Mouse (Mus musculus): ENCODE results near the gene Rgn.

The Rgn gene

GRCm38 (mm10) chrX:20549532-20549931 lies at the start of gene Rgn:
TSS of gene Rgn (plus strand) at chrX:20549787.
- DNase-seq (ENCODE audit: low spot score in 2 of 2): no peak

- no peak for DNase-seq (ENCODE audit: low spot score in 2 of 2)
These were observed 29.2 kb upstream of the Rgn start for GRCm38 (mm10) chrX:20520290-20520939.

GRCm38 (mm10) chrX:20521578-20521977 lies 28.0 kb upstream of the Rgn start:
- no peak for DNase-seq (ENCODE audit: low spot score in 2 of 2)

DNA sequence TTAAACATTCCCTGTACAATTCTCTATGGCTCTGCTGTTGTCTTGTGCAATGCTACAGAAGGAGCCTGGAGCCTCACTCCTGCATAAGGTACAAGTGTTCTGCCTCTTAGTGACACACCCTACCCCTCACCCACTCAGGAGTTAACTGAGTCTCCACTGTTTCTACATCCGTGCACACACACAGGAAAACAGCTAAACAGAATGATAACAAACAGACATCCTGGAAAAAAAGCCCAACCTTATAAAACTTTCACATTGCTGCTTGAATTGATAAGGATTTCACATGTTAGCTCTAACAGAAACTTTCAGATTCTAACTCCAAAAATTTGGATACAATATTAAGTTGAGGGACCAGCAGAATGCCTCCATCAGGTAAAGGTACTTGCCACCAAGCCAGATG lies 17.0 kb upstream of the Rgn start:
- no peak for DNase-seq (ENCODE audit: low spot score in 2 of 2)

DNA sequence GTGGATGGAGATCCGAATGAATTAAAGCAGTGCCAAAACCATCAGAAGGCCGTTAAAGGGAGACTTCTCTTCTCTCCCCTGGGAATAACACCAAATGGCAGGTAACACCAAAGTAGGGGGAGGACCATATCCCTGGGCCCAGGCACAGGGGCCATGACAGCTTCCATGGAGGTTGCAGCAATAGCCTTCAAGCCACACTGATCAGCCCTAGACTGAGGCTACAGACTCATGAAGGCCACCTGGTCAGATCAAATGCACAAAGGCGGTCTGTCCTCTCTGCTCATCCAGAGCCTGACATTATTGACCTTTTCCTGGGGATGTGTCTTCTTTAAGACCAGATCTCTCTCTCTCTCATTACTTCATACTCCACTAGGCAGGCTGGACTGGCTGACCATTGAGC lies 5.7 kb upstream of the Rgn start:
- DNase-seq (ENCODE audit: low spot score in 2 of 2): no peak

DNA sequence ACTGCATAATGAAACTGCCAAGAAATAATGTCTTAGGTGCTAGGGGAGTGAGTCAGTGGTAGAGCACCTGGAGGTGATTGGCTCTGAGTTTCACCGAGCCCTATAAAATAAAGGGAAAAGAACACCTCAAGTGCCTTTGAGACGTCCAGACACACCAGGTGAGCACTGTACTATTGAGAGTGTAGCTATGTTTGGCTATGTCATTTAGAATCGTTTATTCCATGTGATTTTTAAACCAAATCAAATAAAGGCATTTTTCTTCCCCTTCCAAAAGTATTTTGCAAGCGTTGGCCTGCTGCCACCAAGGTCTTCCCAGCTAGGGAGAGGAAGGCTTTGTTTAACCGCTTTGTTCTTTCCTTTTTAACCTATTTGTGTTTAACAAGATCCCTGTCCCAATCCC lies 2.0 kb upstream of the Rgn start:
- DNase-seq (ENCODE audit: low spot score in 2 of 2): no peak

GRCm38 (mm10) chrX:20548011-20548879 lies 1.3 kb upstream of the Rgn start:
- no peak for DNase-seq (ENCODE audit: low spot score in 2 of 2)

DNA sequence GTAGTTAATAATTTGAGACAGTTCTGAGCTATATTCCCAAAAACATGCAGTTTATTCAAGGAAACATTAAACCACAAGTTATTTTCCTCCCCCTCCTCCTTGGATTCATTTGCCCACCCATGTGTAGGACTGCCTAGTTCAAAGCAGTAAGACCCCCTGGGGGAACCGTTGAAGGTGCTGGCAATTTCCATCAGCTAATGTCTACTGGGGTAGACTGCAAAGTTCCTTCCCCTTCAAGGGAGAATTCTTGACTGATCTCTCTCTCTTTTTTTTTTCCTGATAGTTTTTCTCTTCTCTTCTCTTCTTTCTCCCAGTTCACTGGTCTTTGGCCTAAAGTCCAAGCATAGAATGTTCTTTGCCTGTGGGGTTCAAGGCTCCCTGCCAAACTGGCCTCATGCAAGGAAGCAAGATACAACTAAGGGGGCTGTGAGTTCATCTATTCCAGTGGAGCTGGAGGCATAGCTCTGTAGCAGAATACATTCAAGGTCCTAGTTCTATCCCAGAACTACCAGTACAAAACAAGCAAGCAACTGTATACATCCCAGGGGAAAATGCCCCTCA lies 627 bp upstream of the Rgn start:
- DNase-seq (ENCODE audit: low spot score in 2 of 2): no peak

- DNase-seq (ENCODE audit: low spot score in 2 of 2): no peak
These were observed 2.6 kb downstream of the Rgn start for GRCm38 (mm10) chrX:20552199-20552598.

DNA sequence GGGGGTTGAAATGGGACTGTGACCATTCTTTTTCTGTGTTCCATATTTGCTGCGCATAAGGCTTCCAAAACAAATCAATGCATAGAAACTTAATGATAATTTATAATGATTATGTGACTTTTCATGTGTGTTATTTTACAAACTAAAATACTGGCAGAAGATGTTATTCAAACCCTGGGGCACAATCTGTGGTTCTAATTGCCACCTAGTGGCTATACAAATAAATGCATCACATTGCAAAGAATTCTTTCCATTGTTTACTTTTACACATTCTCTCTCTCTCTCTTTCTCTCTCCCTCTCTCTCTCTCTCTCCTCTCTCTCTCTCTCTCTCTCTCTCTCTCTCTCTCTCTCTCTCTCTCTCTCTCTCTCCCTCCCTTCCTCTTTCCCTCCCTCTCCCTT lies 12.3 kb downstream of the Rgn start:
- no peak for DNase-seq (ENCODE audit: low spot score in 2 of 2)

- no peak for DNase-seq (ENCODE audit: low spot score in 2 of 2)
These were observed 14.4 kb downstream of the Rgn start for GRCm38 (mm10) chrX:20563941-20564340.

DNA sequence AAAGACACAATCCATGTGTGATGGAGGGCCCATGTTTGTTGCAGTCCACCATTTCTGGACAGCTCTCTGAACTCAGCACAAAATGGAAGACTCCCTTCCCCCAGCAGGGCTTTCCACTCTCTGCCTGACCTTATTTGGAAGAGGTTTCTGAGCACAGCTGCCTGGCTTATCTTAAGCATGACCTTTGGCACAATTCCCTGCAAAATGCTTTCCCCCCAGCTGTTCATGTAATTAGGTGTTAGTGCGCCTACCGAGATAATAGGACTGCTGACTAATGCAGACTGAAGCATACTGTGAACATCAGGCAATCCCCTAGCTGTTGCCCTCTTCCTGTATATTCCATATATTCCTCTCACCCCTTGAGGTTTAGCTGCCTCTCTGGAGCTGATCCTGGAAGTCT lies 21.4 kb downstream of the Rgn start:
- no peak for DNase-seq (ENCODE audit: low spot score in 2 of 2)

DNA sequence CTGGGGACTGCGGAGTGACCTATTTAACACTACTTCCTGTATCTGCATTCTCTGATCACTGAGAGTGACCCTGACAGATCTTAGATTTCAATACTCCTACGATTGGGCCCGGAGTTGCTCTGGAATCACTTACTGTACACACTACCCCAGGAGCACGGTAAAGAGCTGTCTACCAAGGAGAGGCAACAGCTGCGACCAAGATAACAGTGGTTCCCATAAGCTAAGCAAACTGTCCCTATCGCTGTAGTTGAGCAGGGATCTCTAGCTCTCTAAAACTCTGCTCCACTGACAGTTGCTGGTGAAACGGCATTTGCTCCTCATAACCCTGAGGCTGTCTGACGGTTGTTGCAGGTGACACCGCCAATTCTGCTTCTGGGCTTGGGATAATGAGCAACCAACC lies 23.1 kb downstream of the Rgn start:
- DNase-seq (ENCODE audit: low spot score in 2 of 2): no peak

DNA sequence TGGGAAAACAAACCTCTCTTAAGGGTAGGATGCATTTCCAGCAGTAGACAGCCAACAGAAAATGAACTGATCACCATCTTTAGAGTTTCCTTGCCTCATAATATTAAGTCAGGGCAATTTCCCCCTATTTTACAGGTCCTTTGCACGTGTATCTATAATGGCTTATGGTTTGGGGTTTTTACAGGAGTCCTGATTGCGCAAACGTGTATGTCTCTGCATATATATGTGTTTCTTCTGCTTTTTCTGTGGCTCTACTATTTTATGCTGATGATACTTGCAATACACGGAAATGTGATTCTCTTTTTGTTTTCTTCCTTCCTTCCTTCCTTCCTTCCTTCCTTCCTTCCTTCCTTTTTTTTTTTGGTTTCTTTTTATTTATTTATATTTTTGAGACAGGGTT lies 24.3 kb downstream of the Rgn start:
- DNase-seq (ENCODE audit: low spot score in 2 of 2): no peak

GRCm38 (mm10) chrX:20587968-20588367 lies 38.4 kb downstream of the Rgn start:
- no peak for DNase-seq (ENCODE audit: low spot score in 2 of 2)

GRCm38 (mm10) chrX:20608500-20608899 lies 58.9 kb downstream of the Rgn start:
- no peak for DNase-seq (ENCODE audit: low spot score in 2 of 2)
